Mouse (Mus musculus) brain, adult 10 weeks (tissue): ENCODE data around the gene Ms4a7. TPM values are rescaled to one million over a fixed set of nuclear protein-coding genes. Genes with fewer than 3 reads are reported as not detected.

Experiments used
- polyA plus RNA-seq: library from polyadenylated mRNA; stranded (reverse); fragments of 350-450 nt; fragmentation: Illumina TruSeq; extraction: RNeasy Lipid Tissue Mini Kit (QIAGEN cat#74804); gene quantifications from one replicate; pipeline ENCODE4 v1.2.3, GENCODE M21; 2015; ENCODE audit warnings: low read depth, low replicate concordance

The Ms4a7 gene
- 0.58 TPM for polyA plus RNA-seq

GRCm38 (mm10) chr19:11335932-11336331 lies at the start of gene Ms4a7:
TSS of gene Ms4a7 (minus strand) at chr19:11336146.

GRCm38 (mm10) chr19:11375273-11375672 lies 39.3 kb upstream of the Ms4a7 start, which contains the start of gene Ms4a4a:
TSS of gene Ms4a4a (plus strand) at chr19:11375523.

GRCm38 (mm10) chr19:11314354-11314753 lies 21.6 kb downstream of the Ms4a7 start, which contains the start of gene Ms4a14:
TSS of gene Ms4a14 (minus strand) at chr19:11314454.

GRCm38 (mm10) chr19:11283773-11284172 lies 52.2 kb downstream of the Ms4a7 start, which contains the start of gene Ms4a5:
TSS of gene Ms4a5 (minus strand) at chr19:11283873.

Other genes with a start within 250 kb of the Ms4a7 start
- gene 1700017D01Rik, start 205.3 kb downstream of the Ms4a7 start, polyA plus RNA-seq = not detected
- gene 1700025F22Rik, start 170.8 kb downstream of the Ms4a7 start, polyA plus RNA-seq = not detected
- not detected for gene Ms4a13, start 139.4 kb downstream of the Ms4a7 start, polyA plus RNA-seq
- not detected for gene Ms4a12, start 103.7 kb downstream of the Ms4a7 start, polyA plus RNA-seq
- gene Ms4a1, start 69.9 kb downstream of the Ms4a7 start, polyA plus RNA-seq = not detected
- gene Ms4a5, start 52.3 kb downstream of the Ms4a7 start, polyA plus RNA-seq = not detected
- 0.21 TPM for gene Ms4a14, start 21.7 kb downstream of the Ms4a7 start, polyA plus RNA-seq
- gene Ms4a4a, start 39.4 kb upstream of the Ms4a7 start, polyA plus RNA-seq = not detected
- not detected for gene Ms4a4c, start 68.6 kb upstream of the Ms4a7 start, polyA plus RNA-seq
- not detected for gene Ms4a4b, start 107.4 kb upstream of the Ms4a7 start, polyA plus RNA-seq
- gene Ms4a6c, start 133.2 kb upstream of the Ms4a7 start, polyA plus RNA-seq = 1.8 TPM
- 0.70 TPM for gene Gm8369, start 149.8 kb upstream of the Ms4a7 start, polyA plus RNA-seq
- 3.6 TPM for gene Ms4a6b, start 180.4 kb upstream of the Ms4a7 start, polyA plus RNA-seq
- gene Ms4a4d, start 200.7 kb upstream of the Ms4a7 start, polyA plus RNA-seq = not detected